Mouse (Mus musculus): ENCODE data around the gene Ptk7. TPM values are rescaled to one million over a fixed set of nuclear protein-coding genes. Genes with fewer than 3 reads are reported as not detected.
"Not testable (repeated sequence)": the region's sequence is repeated elsewhere in the genome, so short reads cannot be mapped to it uniquely, and the experiment has no call there.

Gene Ptk7
- total RNA-seq, 2 experiments from 2014 or later, result 13.8 to 13.9 TPM

GRCm38 (mm10) chr17:46588173-46588572 is 41.1 kb downstream of the Ptk7 start:
- intact Hi-C loops (cut with DNase I), result no loop called here
- DNase-seq (ENCODE audit: low spot score in 2 of 2), result no peak

DNA sequence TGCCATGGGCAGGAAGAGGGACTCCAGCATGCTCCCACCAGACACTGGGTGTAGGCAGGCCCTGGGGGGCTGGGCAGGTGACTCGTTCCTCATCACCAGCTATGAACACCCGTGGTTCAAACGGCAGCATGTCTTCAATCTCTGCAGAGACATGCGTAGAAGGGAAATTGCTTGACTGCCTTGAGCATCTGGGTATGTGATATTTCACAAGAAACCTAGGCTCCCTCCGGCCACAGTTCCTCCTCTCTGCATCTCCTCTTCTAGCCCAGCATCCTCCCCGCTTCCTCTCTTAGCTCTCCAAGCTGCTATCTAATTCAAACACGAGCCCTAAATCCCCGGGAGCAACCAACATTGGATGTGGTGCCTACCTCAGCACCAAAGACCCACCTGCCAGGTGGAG is 43.0 kb downstream of the Ptk7 start:
- no peak for DNase-seq (ENCODE audit: low spot score in 2 of 2)
- intact Hi-C loops (cut with DNase I), result no loop called here

GRCm38 (mm10) chr17:46578650-46579049 is 50.7 kb downstream of the Ptk7 start:
- DNase-seq (ENCODE audit: low spot score in 2 of 2), result no peak
- intact Hi-C loops (cut with DNase I), result no loop called here

DNA sequence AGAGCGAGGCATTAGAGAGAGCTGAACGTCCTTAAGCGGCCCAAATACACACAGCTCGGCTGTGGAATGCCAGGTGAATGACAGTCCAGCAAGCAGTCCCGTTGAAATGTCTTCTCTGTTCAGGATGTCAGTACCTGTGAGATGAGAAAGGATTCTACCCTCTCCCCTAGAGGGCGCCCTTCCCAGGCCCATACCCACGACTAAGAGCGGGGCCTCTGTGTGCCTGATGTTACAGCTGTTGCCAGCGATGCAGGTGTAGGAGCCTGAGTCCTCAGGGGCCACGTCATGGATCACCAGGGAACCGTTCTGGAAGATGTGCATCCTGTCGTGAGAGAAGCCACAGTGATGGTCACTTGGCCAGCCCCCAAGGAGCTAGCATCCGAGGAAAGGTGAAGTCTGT is 53.2 kb downstream of the Ptk7 start:
- DNase-seq (ENCODE audit: low spot score in 2 of 2), result no peak

DNA sequence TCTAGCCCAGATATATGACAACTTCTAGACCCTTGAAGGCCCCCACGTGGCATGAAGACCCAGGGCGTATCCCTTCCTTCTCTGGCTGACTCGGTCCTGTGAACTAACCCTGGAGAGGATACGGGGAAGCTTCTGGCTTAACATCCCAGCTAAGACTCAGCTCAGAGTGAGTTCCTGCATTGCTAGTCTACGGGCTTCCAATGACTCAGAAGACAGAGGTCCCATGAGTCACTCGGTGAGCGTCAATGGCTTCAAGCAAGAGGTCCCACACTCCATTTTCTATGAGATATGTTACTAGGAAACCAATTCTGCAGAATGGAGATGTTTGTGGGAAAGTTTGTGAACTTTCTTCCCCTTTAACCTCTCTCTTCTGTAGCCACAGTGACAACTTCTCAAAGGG is 54.8 kb downstream of the Ptk7 start:
- intact Hi-C loops (cut with DNase I), result no loop called here
- no peak for DNase-seq (ENCODE audit: low spot score in 2 of 2)

More for the DNA sequence above, 53.2 kb downstream of the Ptk7 start:
- intact Hi-C loops (cut with DNase I), result no loop called here

DNA sequence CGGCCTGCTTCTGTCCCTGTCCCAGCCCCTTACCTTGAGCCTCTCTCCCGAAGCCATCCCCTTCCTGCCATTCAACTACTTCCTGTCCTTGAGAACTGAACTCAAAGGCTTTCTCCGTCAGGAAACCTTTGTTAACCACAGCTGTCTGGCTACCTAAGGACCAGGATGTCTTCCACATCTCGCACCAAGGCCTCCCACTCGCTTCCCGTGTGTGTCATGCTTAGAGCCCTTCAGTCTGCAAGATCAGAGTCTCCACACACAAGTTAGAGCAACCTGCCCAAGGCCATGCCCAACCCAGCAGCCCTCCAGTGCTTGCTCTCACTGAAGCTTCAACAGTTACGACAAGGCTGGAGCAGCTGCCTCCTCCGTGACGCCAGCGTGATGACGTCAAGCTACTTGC is 58.3 kb downstream of the Ptk7 start:
- intact Hi-C loops (cut with DNase I), result no loop called here
- DNase-seq (ENCODE audit: low spot score in 2 of 2), result no peak

GRCm38 (mm10) chr17:46559146-46559545 is 70.2 kb downstream of the Ptk7 start:
- intact Hi-C loops (cut with DNase I), result loop anchor here (5.0 kb wide), 2 partner anchors 38 to 68 kb away; partner anchors contain the start of gene Ptk7

DNA sequence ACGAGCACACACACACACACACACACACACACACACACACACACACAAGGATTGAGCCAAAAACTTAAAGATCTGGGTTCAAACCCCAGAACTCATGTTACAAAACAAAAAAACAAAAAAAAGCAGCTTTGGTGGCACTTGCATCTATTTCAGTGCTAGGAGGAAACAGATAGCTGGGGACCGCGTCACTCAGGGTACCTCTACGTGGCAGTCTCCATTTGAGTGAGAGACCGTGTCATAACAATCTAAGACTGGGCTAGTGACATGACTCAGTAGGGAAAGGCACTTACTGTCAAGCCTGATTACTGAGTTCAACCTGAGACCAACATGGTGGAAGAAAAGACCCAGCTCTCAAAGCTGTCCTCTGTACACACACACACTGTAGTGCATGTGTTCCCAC is 71.2 kb downstream of the Ptk7 start:
- intact Hi-C loops (cut with DNase I), result loop anchor here (5.0 kb wide), 2 partner anchors 39 to 69 kb away; partner anchors contain the start of gene Ptk7
- no peak for DNase-seq (ENCODE audit: low spot score in 2 of 2)

More at GRCm38 (mm10) chr17:46559146-46559545, 70.2 kb downstream of the Ptk7 start:
- no peak for DNase-seq (ENCODE audit: low spot score in 2 of 2)

- intact Hi-C loops (cut with DNase I), result loop anchor here (5.0 kb wide), 2 partner anchors 40 to 70 kb away; partner anchors contain the start of gene Ptk7
Measured at GRCm38 (mm10) chr17:46557321-46557720, 72.0 kb downstream of the Ptk7 start.

GRCm38 (mm10) chr17:46556584-46556945 is 72.7 kb downstream of the Ptk7 start:
- intact Hi-C loops (cut with DNase I), result loop anchor here (5.0 kb wide), 2 partner anchors 41 to 71 kb away; partner anchors contain the start of gene Ptk7
- no peak for DNase-seq (ENCODE audit: low spot score in 2 of 2)

More at GRCm38 (mm10) chr17:46557321-46557720, 72.0 kb downstream of the Ptk7 start:
- DNase-seq (ENCODE audit: low spot score in 2 of 2), result not testable (repeated sequence)

DNA sequence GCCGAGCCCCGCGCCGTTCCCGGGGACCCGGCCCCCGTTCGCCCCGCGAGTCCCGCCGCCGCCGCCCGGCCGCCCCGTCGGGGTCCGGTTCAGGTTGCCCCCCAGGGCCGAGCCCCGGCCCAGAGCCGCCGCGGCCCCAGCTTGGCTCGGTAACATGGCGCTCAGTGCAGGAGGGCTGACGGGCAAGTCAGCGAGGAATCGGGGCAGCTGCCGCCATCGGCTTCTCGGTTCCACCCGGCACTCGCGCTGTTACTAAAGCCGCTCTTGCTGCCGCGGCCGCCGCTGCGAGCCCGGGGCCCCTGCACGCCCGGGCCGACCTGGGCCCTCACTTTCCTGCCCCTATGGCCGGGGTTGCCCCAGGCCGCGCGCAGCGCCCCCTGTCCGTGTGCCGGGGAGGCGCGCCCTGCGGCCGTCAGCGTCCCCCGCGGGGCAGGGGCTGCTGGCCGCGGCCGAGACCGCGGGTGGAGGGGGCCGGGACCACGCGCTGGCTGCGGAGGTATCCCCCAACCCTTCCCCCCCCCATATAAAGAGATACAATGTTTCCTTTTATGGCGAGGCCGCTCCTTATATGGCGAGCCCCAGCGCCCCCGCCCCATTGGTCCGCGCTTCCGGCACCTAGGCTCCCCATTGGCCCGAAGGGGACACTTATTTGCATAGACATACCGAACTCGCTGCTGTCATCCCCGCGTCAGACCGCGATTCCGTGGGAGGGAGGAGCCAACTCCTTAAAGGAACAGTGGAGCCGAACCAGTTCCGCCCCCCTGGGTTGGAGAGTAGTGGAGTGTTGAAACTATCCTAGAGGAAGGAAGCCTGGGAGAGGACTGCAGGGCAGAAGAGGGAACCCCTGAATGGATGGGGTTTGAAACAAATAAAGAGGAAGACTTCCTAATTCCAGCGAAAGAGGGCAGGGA is 73.4 kb downstream of the Ptk7 start, which contains the start of gene Srf:
TSS of gene Srf (minus strand) at position 503 of the 911 bp plus-strand sequence.
- intact Hi-C loops (cut with DNase I), result loop anchor here (5.0 kb wide), 2 partner anchors 41 to 71 kb away; partner anchors contain the start of gene Ptk7
- DNase-seq (ENCODE audit: low spot score in 2 of 2), result peak; percentile 98

GRCm38 (mm10) chr17:46554977-46555672 is 74.2 kb downstream of the Ptk7 start:
- intact Hi-C loops (cut with DNase I), result loop anchor here (5.0 kb wide), 2 partner anchors 42 to 72 kb away; partner anchors contain the start of gene Ptk7

DNA sequence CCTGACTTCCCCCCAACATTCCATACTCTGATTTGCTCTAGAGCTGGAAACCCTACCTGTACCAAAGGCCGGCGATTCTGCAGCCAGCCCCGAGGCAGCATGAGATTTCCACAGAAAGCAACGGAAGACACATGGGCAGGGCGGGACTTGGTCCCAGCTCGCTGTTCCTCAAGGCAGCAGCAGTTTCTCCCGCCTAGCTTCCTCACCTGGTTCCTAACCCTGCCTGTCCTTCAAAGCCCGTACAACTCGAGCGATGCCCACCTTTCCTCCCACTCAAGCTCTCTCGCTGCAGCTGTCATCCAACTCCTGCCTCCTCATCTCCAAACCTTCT is 74.7 kb downstream of the Ptk7 start:
- intact Hi-C loops (cut with DNase I), result no loop called here

More at GRCm38 (mm10) chr17:46554977-46555672, 74.2 kb downstream of the Ptk7 start:
- DNase-seq (ENCODE audit: low spot score in 2 of 2), result no peak

GRCm38 (mm10) chr17:46553926-46554325 is 75.4 kb downstream of the Ptk7 start:
- intact Hi-C loops (cut with DNase I), result no loop called here
- DNase-seq (ENCODE audit: low spot score in 2 of 2), result no peak

More for the DNA sequence above, 74.7 kb downstream of the Ptk7 start:
- peak in 1 of 2 experiments; percentile 55 for DNase-seq (ENCODE audit: low spot score in 2 of 2)

DNA sequence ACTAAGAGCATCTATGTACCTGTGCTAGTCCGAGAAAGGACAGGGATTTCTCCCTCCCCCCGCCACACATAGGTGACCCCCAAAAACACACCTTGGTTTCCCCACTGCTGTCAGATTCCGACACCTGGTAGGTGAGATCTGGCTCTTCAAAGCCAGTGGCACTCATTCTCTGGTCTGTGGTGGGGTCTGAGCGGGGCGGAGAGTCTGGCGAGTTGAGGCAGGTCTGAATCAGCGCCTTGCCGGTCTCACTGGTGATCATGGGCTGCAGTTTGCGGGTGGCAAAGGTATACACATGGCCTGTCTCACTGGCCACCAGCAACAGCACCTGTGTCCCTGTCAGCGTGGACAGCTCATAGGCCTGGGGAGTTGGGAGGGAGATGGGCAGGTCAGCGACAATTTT is 75.8 kb downstream of the Ptk7 start:
- intact Hi-C loops (cut with DNase I), result no loop called here
- no peak for DNase-seq (ENCODE audit: low spot score in 2 of 2)

DNA sequence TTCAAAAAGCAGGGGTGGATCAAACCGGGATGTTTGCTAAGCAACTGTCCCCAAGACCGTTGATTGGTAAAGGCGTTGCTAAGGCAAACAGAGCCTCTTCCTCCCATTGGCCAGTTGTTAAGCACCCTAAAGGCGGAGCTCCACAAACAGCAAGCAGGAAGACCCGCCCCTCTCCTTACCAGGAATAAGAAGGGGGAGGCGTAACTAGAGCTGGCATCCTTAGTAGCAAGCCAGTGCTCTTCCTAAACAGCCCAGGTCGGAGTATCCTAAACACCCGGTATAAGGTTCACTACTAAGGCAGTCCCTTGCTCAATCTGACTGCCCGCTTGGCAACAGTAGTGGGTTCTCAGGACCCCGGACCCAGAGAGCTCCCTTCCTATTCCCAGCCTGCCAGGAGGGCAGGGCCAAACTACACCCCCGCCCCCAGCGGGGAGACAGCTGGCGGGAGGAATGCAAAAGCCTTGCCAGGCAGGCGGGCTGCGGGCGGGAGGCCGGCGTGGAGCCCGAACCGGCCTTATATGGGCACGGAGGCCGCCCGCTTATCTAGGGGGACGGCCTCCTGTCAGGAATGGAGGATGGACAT is 76.4 kb downstream of the Ptk7 start:
- intact Hi-C loops (cut with DNase I), result no loop called here
- DNase-seq (ENCODE audit: low spot score in 2 of 2), result peak; percentile 88 to 97

DNA sequence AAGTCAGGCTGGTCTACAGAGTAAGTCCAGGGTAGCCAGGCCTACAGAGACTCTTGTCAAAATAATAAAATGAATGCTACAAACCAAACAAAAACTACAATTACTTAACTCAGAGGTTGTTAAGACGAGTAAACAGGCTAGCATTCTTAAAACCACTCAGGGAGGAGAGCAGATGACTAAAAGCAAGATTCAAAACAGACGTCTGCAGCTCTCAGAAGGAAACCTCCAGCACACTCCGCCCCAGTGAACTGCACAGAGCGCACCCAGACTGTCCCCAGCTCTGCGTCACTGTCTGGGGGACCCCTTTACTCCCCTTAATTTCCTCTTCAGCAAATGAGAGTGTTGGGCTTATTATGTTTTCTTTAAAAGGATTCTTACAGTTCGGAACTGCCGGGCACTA is 77.2 kb downstream of the Ptk7 start:
- intact Hi-C loops (cut with DNase I), result no loop called here
- no peak for DNase-seq (ENCODE audit: low spot score in 2 of 2)

GRCm38 (mm10) chr17:46551369-46551768 is 77.9 kb downstream of the Ptk7 start:
- no peak for DNase-seq (ENCODE audit: low spot score in 2 of 2)
- intact Hi-C loops (cut with DNase I), result no loop called here

- intact Hi-C loops (cut with DNase I), result no loop called here
- DNase-seq (ENCODE audit: low spot score in 2 of 2), result no peak
Measured at GRCm38 (mm10) chr17:46550904-46551303, 78.4 kb downstream of the Ptk7 start.

- DNase-seq (ENCODE audit: low spot score in 2 of 2), result no peak
- intact Hi-C loops (cut with DNase I), result loop anchor here (5.0 kb wide), 1 partner anchor 98 kb away; the partner anchor contains the start of genes Klc4 and Mrpl2
Measured at GRCm38 (mm10) chr17:46549642-46550041, 79.7 kb downstream of the Ptk7 start.

Data from left cerebral cortex, postnatal 14 days (tissue).